Mouse (Mus musculus): Measurements from ENCODE around the gene Unc50. TPM values are rescaled to one million over a fixed set of nuclear protein-coding genes. Genes with fewer than 3 reads are reported as not detected.

The Unc50 gene
- polyA plus RNA-seq, 1 experiment from 2014 or later: 145 TPM

DNA sequence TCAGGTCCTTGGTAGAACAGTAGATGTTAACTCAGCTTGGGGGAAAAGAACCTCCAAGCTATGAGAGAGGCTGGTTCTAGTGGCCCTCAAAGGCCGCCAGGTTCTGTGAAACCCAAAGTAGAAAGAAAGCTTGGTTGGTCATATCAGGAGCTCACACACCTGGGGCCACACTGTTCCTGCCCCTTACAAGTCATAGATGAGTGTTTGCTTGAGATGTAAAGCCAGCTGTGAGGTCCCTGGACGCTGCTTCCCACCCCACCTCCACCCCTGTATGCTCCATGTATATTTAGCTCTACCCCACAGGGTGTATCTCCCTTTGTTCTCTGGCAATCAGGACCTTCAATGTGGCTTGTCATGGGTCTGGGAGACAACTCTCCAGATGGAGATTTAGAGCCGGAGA lies 21.3 kb upstream of the Unc50 start:
- Histone ChIP-seq H3K9ac (no peak overlapping the region), H3K36me3 (0 out of 2 replicates have a peak, but pooled peaks cover 2% of the 10 kb centered on the region), H3K4me1 (no peaks in the 10 kb centered on the region), H3K27ac (no peak overlapping the region), H3K4me3 (no peak overlapping the region), H3K9me3 (no peaks in the 10 kb centered on the region), H3K27me3 (no peaks in the 10 kb centered on the region), H3K4me2 (no peak overlapping the region)
- ATAC-seq (ENCODE audit: insufficient number of reproducible peaks, low FRiP score, low TSS enrichment, low read depth): no peak
- 63% methylated on average over 3 of the region's 3 CpGs for WGBS

DNA sequence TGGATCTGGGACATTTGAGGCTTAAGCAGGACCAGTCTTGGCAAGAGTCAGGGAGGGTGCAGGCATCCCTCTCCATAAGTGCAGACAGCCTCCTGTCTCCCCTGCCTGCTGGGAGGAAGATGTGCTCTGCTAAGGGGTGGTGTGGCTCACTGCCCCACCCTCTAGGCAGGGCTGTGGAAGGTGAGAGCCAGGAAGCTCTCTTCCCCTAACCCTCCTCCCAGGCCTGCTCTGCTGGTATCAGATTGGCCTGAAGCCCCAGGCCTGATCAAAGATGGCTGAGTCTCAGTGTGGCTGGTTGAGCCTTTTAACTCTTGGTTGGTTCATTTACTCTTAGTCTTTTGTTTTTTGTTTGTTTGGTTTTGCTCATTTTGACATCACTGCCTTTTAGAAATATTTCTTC lies 20.3 kb upstream of the Unc50 start:
- H3K36me3 ChIP-seq: 0 out of 2 replicates have a peak, but pooled peaks cover 2% of the 10 kb centered on the region

DNA sequence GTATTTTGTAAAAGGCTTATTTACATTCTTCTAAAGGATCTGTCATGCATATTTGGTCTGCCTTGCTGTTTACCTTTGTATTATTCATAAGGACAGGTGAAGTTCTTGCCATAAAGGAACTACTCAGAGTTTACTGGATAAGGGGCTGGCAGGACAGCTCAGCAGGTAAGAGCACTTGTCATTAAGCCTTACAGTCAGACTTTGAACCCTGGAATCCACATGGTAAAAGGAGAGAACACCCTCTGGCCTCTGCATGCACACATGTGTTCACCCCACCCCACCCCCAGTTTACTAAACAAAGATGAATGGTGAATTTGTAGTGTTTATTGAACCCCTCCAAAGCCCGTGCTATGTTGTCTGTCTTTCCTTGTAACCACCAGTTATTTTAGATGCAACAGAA lies 14.5 kb upstream of the Unc50 start:
- peaks cover 31% of the 10 kb centered on the region for H3K36me3 ChIP-seq

More for the DNA sequence above, 20.3 kb upstream of the Unc50 start:
- no peak for ATAC-seq (ENCODE audit: insufficient number of reproducible peaks, low FRiP score, low TSS enrichment, low read depth)
- no peak overlapping the region for H3K9ac ChIP-seq
- no peaks in the 10 kb centered on the region for H3K27me3 ChIP-seq
- no peak overlapping the region for H3K27ac ChIP-seq
- H3K9me3 ChIP-seq: no peaks in the 10 kb centered on the region
- no peaks in the 10 kb centered on the region for H3K4me1 ChIP-seq
- H3K4me3 ChIP-seq: no peak overlapping the region
- no peak overlapping the region for H3K4me2 ChIP-seq

DNA sequence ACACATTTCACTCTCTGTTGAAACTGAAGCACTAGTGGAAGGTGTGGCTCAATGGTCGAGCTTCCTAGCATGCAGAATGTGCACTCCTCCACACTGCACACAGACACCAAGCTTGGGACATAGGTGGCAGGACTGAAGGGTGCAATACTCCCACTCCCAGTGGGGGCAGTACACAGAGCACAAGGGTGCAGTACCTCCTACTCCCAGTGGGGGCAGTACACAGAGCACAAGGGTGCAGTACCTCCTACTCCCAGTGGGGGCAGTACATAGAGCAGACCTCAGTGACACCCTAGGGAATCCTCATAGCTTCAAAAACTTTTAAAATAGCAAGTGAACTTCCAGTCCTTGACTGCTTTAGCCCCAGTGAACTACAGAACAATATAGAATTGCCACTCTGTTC lies 10.5 kb upstream of the Unc50 start:
- Histone ChIP-seq H3K36me3 (peaks cover 59% of the 10 kb centered on the region), H3K27ac (no peak overlapping the region), H3K27me3 (no peaks in the 10 kb centered on the region), H3K9me3 (no peaks in the 10 kb centered on the region), H3K4me3 (no peak overlapping the region), H3K4me2 (no peak overlapping the region), H3K9ac (no peak overlapping the region), H3K4me1 (no peaks in the 10 kb centered on the region)
- WGBS: 93% methylated on average over 1 of the region's 1 CpGs
- ATAC-seq (ENCODE audit: insufficient number of reproducible peaks, low FRiP score, low TSS enrichment, low read depth): no peak

More for the DNA sequence above, 14.5 kb upstream of the Unc50 start:
- ATAC-seq (ENCODE audit: insufficient number of reproducible peaks, low FRiP score, low TSS enrichment, low read depth): no peak
- H3K4me3 ChIP-seq: no peak overlapping the region
- H3K9me3 ChIP-seq: no peaks in the 10 kb centered on the region
- H3K27me3 ChIP-seq: no peaks in the 10 kb centered on the region
- H3K4me1 ChIP-seq: no peaks in the 10 kb centered on the region
- WGBS: 83% methylated on average over 1 of the region's 1 CpGs
- no peak overlapping the region for H3K27ac ChIP-seq
- no peak overlapping the region for H3K9ac ChIP-seq
- H3K4me2 ChIP-seq: no peak overlapping the region

DNA sequence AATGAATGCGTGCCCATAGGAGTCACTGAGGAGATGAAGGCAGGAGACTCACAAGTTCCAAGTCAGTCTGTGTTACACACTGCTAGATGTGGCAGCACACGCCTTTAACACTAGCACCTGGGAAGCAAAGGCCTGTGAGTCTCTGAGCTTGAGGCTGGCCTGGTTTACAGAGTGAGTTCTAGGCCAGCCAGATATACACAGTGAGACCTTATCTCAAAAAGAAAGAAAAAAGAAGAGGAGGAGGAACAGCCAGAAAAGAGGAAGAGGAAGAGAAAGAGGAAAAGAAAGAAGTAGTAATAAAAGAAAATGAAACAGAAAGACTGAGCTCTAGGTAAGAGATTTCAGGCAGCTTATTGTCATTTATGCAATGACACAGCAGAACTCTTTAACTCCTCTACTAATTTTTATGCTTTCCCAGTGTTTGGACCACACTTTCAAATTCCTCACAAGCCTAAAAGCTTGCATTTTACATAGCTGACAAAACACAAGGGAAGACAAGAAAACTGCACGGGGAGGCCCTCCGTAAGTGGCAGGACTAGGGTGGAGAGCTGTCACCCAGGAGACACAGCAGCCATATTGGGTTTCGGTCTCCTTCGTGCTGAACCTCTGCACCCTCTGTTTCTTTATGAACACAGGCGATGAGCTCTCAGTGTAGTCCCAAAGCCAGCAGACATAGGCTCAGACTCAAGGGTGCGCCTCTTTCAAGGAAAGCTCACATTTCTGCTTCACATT lies 2.6 kb upstream of the Unc50 start:
- no peak overlapping the region for H3K4me3 ChIP-seq
- H3K36me3 ChIP-seq: peaks cover 41% of the 10 kb centered on the region; the same call in 1 of the 2 replicates
- no peak overlapping the region for H3K9ac ChIP-seq
- H3K9me3 ChIP-seq: no peaks in the 10 kb centered on the region
- no peaks in the 10 kb centered on the region for H3K27me3 ChIP-seq
- no peak overlapping the region for H3K4me2 ChIP-seq
- H3K4me1 ChIP-seq: peaks cover 20% of the 10 kb centered on the region
- WGBS: 94% methylated on average over 8 of the region's 8 CpGs
- H3K27ac ChIP-seq: no peak overlapping the region
- ATAC-seq (ENCODE audit: insufficient number of reproducible peaks, low FRiP score, low TSS enrichment, low read depth): no peak

DNA sequence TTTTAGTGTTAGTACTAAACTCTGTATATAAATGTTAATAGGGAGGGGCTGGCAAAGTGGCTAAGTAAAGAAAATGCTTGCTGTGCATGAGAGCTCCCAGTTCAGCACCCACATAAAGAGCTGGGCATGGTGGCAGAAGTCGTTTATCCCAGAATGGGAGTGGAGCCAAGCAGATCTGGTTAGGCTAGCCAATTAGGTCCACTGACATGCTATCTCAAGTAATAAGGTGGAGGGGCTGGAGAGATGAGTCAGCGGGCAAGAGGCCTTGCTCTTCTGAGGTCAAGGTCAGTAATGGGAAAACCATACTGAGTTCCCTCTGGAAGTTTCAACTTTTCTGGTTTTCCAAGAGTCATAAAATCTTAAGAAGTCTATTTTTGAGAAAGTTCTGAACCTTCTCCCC lies 1.0 kb upstream of the Unc50 start:
- peaks cover 21% of the 10 kb centered on the region for H3K4me1 ChIP-seq
- H3K9ac ChIP-seq: no peak overlapping the region
- H3K9me3 ChIP-seq: no peaks in the 10 kb centered on the region
- no peaks in the 10 kb centered on the region for H3K27me3 ChIP-seq
- H3K4me3 ChIP-seq: peak overlapping the region; percentile 98
- H3K27ac ChIP-seq: no peak overlapping the region
- no peak for ATAC-seq (ENCODE audit: insufficient number of reproducible peaks, low FRiP score, low TSS enrichment, low read depth)
- 63% methylated on average over 2 of the region's 2 CpGs for WGBS
- H3K36me3 ChIP-seq: peaks cover 46% of the 10 kb centered on the region
- H3K4me2 ChIP-seq: peak overlapping the region; percentile 83

DNA sequence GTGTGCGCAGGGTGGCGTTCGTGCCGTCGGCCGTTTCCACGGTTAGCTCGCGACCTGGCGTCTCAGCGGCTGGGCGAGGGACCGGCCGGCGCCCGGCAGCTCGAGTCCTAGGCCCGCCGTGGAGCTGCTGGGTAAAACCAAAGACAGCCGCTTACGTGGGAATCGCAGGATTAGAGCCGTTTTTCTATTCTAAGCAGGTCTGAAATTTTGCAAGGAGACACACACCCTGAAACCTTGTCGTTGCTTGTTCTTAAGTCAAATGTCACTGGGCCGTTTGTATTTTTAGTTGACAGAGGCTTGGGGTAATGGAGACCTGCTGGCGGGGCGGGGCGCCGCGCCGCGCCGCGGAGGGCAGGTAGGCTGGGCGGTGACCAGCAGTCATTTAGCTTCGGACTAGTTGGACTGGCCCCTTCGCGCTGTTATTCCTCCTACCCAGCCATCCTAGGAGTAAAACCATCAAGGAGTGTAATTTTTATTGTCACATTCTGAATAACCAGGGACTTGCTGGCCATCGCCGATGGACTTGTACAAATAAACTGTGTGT lies 430 bp downstream of the Unc50 start:
- Histone ChIP-seq H3K4me3 (peak overlapping the region; percentile 98), H3K9me3 (no peaks in the 10 kb centered on the region), H3K36me3 (peaks cover 43% of the 10 kb centered on the region), H3K9ac (peak overlapping the region; percentile 89), H3K27ac (peak overlapping the region; percentile 85), H3K27me3 (no peaks in the 10 kb centered on the region), H3K4me2 (peak overlapping the region; percentile 75), H3K4me1 (peaks cover 22% of the 10 kb centered on the region)
- WGBS: 1% methylated on average over 40 of the region's 40 CpGs
- ATAC-seq (ENCODE audit: insufficient number of reproducible peaks, low FRiP score, low TSS enrichment, low read depth): no peak

DNA sequence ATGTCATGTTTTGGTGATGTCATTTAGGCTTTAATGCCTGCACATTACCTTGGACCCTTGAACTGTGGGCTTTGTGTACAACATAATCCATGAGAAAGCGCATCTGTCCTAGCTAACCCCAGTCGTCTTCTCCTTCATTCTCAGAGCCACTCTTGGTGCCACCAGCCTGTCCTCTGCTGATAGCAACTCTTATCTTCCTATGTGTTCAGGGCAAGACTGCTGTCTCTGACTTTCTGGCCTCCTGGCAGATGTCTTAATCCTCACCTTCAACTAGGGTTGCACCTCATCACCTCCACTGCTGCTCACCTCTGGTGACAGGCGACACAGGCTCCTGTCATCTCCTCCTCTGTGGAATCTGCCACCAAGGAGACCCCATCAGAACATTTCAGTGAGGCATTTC lies 6.5 kb downstream of the Unc50 start:
- no peak overlapping the region for H3K4me3 ChIP-seq
- WGBS: 88% methylated on average over 3 of the region's 3 CpGs
- no peak for ATAC-seq (ENCODE audit: insufficient number of reproducible peaks, low FRiP score, low TSS enrichment, low read depth)

DNA sequence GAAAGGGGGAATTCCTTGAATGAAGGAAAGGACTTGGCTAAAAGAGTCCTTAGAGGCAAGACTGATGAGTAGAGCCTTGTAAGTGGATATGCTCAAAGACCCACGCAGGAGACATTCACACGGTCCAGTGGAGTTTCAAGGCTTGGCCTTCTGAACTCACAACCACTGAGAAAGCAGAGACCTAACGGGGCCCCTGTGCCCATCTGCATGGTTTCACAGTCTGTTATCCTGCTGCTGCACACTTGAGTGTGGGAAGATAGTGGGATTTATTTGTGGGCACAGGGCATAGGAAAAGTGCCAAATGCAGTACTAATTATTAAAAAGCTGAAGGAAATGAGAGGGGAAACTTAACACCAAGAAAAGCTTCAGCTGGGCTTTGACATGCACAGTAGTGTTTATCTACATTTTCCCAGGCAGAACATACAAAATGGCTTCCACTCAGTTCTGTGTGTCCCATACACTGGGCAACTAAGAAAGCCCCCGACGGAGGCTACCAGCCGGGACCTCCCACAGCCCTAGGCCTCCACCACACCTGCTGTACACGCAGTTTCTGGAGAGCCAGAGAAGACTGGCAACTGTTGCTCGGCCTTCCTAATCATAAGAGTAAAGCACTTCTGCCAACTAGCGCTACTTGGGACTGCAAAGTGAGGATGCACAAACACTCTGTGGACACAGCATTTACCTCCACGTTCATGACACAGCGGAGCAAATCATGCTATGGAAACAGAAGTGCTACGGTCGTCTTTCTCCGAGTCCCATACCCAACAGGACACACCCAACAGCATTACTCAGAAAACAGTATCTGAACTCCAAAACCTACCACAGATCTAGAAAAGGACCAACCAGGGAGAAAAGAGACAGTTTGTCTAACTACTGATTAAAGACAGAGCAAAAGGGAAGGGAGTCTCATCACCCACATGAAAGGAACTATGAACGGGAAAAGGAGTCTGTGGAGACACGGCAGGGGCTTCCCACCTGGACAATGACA lies 13.2 kb downstream of the Unc50 start:
- no peak for ATAC-seq (ENCODE audit: insufficient number of reproducible peaks, low FRiP score, low TSS enrichment, low read depth)
- Histone ChIP-seq H3K4me3 (no peak overlapping the region), H3K36me3 (peaks cover 58% of the 10 kb centered on the region), H3K9me3 (no peaks in the 10 kb centered on the region), H3K27me3 (no peaks in the 10 kb centered on the region), H3K4me2 (no peak overlapping the region), H3K27ac (no peak overlapping the region), H3K4me1 (no peaks in the 10 kb centered on the region), H3K9ac (no peak overlapping the region)
- 91% methylated on average over 16 of the region's 16 CpGs for WGBS

More for the DNA sequence above, 6.5 kb downstream of the Unc50 start:
- H3K4me1 ChIP-seq: peaks cover 5% of the 10 kb centered on the region
- H3K9me3 ChIP-seq: no peaks in the 10 kb centered on the region
- no peaks in the 10 kb centered on the region for H3K27me3 ChIP-seq
- H3K36me3 ChIP-seq: peaks cover 83% of the 10 kb centered on the region
- H3K4me2 ChIP-seq: no peak overlapping the region
- H3K27ac ChIP-seq: no peak overlapping the region
- H3K9ac ChIP-seq: no peak overlapping the region

DNA sequence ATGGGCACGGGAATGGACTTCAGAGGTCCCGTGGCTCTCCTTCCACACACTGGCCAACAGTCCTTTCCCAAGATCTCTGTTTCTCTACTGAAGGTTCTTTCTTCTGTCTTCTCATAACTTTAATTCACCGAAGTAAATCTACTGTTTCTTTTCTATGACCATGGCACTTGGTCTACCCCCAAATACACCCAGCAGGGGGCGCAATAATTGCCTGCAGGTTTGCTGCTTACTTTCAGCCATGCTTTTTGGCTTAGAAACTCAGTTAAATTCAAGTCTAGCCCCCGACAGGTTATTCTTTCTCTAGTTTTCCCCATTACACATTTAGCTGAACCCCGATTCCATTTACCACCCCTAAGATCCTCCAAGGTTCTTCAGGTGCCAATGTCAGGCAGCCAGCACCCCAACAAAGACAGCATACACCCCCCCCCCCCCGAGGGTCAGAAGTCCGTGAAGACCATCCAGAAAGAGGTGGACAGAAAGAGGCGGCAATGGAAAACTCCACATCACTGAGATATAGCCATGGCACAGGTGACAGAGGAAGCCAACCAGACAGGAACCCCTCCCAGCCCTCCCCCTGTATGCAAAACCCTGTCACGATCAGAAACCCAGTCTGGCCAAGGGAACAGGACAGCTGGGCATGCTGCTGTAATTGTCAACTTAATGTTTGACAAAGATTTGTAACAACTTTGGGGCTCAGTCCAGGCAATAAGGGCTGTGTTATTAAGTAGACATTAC lies 18.6 kb downstream of the Unc50 start:
- Histone ChIP-seq H3K27me3 (no peaks in the 10 kb centered on the region), H3K27ac (no peak overlapping the region), H3K9ac (no peak overlapping the region), H3K4me1 (no peaks in the 10 kb centered on the region), H3K9me3 (no peaks in the 10 kb centered on the region), H3K4me3 (no peak overlapping the region), H3K4me2 (no peak overlapping the region), H3K36me3 (peaks cover 35% of the 10 kb centered on the region)
- 77% methylated on average over 10 of the region's 10 CpGs for WGBS
- no peak for ATAC-seq (ENCODE audit: insufficient number of reproducible peaks, low FRiP score, low TSS enrichment, low read depth)

DNA sequence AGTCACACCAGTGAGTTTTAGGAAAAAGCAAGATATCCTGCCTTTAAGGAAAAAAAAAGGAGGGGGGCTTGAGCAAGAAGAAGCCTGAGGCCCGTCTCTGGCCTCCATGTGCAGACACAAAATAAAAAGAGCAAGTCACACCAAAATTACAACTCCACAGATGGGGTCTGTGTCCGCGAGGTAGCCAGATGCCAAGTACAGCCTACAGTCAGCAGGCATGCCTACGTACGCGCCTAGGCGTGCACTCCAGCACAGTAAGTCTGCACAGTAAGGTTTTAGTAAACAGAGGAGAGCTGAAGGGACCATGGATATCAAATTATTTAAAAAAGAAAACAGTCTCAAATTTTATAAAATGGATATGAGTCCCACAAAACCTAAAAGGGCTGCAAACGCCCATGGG lies 21.3 kb downstream of the Unc50 start:
- H3K27ac ChIP-seq: no peak overlapping the region
- peaks cover 25% of the 10 kb centered on the region for H3K36me3 ChIP-seq
- no peaks in the 10 kb centered on the region for H3K4me1 ChIP-seq
- no peaks in the 10 kb centered on the region for H3K9me3 ChIP-seq
- no peak for ATAC-seq (ENCODE audit: insufficient number of reproducible peaks, low FRiP score, low TSS enrichment, low read depth)
- no peak overlapping the region for H3K4me3 ChIP-seq
- no peak overlapping the region for H3K9ac ChIP-seq
- no peak overlapping the region for H3K4me2 ChIP-seq
- H3K27me3 ChIP-seq: no peaks in the 10 kb centered on the region
- WGBS: 84% methylated on average over 8 of the region's 8 CpGs
